Mouse (Mus musculus) left cerebral cortex, adult 11 months (tissue): ENCODE measurements around the gene Ncor2.

Experiments
- DNase-seq: peaks from one replicate; pipeline ENCODE4 v3.0.0; 2022; ENCODE audit warnings: low spot score

Gene Ncor2

GRCm38 (mm10) chr5:125017332-125017731, 161.7 kb downstream of the Ncor2 start:
- DNase-seq, result no peak

GRCm38 (mm10) chr5:125016421-125017242, 162.4 kb downstream of the Ncor2 start:
- DNase-seq, result no peak

- DNase-seq, result no peak
Measured at GRCm38 (mm10) chr5:125015576-125015975, 163.4 kb downstream of the Ncor2 start.

GRCm38 (mm10) chr5:125015066-125015465, 164.0 kb downstream of the Ncor2 start:
- no peak for DNase-seq

GRCm38 (mm10) chr5:125014497-125014896, 164.5 kb downstream of the Ncor2 start:
- DNase-seq, result no peak

- DNase-seq, result no peak
Measured at GRCm38 (mm10) chr5:125011628-125012027, 167.4 kb downstream of the Ncor2 start.

- no peak for DNase-seq
Measured at GRCm38 (mm10) chr5:125011166-125011565, 167.9 kb downstream of the Ncor2 start.

GRCm38 (mm10) chr5:125006896-125007295, 172.1 kb downstream of the Ncor2 start:
- DNase-seq, result no peak

- DNase-seq, result no peak
Measured at GRCm38 (mm10) chr5:125005871-125006652, 173.0 kb downstream of the Ncor2 start.

- no peak for DNase-seq
Measured at GRCm38 (mm10) chr5:125003873-125004255, 175.2 kb downstream of the Ncor2 start.

- no peak for DNase-seq
Measured at GRCm38 (mm10) chr5:125002969-125003872, 175.8 kb downstream of the Ncor2 start, which contains the start of gene Rflna. Rflna (plus strand) TSS chr5:125003221.

- DNase-seq, result no peak
Measured at GRCm38 (mm10) chr5:125000756-125001250, 178.2 kb downstream of the Ncor2 start.

GRCm38 (mm10) chr5:124997913-124998312, 181.1 kb downstream of the Ncor2 start:
- DNase-seq, result no peak

GRCm38 (mm10) chr5:124996816-124997215, 182.2 kb downstream of the Ncor2 start:
- no peak for DNase-seq

GRCm38 (mm10) chr5:124992891-124993290, 186.1 kb downstream of the Ncor2 start:
- DNase-seq, result no peak

- DNase-seq, result no peak
Measured at GRCm38 (mm10) chr5:124992323-124992722, 186.7 kb downstream of the Ncor2 start.

GRCm38 (mm10) chr5:124989724-124990123, 189.3 kb downstream of the Ncor2 start:
- no peak for DNase-seq

GRCm38 (mm10) chr5:124986656-124987055, 192.4 kb downstream of the Ncor2 start:
- DNase-seq, result no peak

GRCm38 (mm10) chr5:124986222-124986621, 192.8 kb downstream of the Ncor2 start:
- no peak for DNase-seq

GRCm38 (mm10) chr5:124969790-124970189, 209.2 kb downstream of the Ncor2 start:
- DNase-seq, result no peak
